Mouse (Mus musculus): ENCODE results near the gene Itfg2.
A peak's percentile ranks its signal among the peaks of the same experiment; 100 is the strongest.

- TF ChIP-seq CTCF (IDR thresholded peaks at IDR 0.05; ENCODE audit: control insufficient read depth, insufficient read depth, low read length) = peak; percentile 60
- no peak for TF ChIP-seq POLR2A (IDR thresholded peaks at IDR 0.05; ENCODE audit: borderline replicate concordance, control insufficient read depth, low read depth, low read length)
Measured at GRCm38 (mm10) chr6:128445761-128446535, 21.2 kb upstream of the Itfg2 start.
